Mouse (Mus musculus): ENCODE results near the gene Tubg2.

The Tubg2 gene

DNA sequence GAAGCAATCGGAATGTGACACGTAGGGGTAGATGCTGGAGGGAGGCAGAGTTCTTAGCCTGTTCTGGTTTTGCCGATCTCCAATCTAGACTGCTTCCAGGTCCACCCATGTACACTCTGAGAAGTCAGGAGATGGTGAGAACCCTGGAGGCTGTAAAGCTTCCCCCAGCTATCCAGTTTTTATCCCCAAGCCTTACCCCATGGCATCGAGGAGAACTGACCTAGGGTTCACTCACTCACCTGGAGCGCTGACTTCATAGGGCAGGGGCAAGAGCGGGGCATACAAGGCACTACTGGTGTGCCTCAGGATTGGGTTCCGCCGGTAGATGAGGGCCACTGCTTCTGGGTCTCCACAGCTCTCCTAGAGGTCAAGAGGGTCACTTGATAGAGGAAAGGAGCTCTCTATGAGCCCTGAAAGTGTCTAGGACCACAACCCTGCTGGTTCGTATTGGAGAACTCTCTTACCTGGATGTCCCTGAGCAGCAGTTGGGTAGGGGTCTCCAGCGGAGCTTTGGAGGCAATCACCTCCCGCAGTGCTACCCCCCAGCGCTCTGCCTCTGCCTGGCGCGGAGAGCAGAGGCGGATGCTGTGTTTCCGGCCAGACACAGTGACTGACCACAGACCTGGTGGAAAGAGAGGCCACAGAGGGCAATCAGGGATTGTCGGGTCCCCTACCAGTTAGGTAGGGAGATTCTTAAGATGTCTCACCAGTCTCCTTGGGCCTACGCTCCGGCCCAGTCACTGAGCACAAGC lies 11.7 kb downstream of the Tubg2 start:
- DNase-seq: no peak

DNA sequence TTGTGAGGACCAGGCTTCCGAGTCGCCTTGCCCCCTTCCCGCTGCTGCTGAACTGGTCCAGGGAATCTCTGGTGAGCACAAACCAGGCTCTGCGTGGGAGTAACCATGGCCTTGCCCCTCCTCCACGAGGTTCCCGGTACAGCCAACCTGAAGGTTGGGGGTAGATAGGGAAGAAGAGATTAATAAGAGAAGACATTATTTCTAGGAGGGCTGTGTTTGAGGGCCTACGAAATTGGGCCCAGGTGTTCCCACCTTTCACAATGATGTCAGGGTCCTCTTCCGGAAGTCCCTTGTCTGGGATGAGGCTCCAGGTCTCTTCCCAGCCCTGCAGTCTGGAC lies 12.2 kb downstream of the Tubg2 start:
- DNase-seq: no peak

DNA sequence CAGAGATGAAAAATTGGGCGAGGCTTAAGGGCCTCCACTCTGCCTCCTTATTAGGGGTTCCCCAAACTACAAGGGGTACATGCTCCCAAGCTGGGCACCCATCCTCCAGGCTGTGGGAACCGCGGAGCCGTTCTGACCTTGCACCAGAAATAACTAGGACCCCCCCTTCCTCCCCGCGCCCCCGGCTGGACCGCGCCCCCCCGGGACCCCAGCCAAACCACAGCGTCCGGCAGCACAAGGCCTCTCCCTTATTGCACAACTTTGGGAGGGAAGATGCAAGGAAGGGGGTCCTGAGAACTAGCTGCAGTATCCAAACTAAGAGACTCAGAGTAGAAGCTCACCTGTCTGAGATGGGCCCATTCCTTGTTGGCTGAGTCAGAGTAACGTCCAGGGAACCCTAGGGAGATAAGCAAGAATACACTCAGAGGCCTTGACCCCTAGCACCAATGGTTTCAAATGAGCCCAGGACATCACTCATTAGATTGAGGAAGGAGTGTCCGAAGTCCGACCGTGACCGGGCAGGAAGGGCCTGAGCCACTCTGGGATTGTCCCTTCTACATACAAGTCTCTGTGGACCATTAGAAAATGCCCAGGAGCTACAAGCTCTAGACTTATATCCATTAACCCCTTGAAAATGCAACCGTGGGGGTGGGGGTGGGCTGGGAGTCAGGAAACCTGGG lies 12.7 kb downstream of the Tubg2 start:
- DNase-seq: no peak

GRCm38 (mm10) chr11:101169301-101170107 lies 13.8 kb downstream of the Tubg2 start:
- no peak for DNase-seq

GRCm38 (mm10) chr11:101170354-101170810 lies 14.7 kb downstream of the Tubg2 start, which contains the start of gene Cntnap1:
TSS of gene Cntnap1 (plus strand) at chr11:101170523.
- DNase-seq: no peak

GRCm38 (mm10) chr11:101170811-101171610 lies 15.3 kb downstream of the Tubg2 start, which contains the start of gene Plekhh3:
TSS of gene Plekhh3 (minus strand) at chr11:101171351.
- peak; percentile 85 to 92 for DNase-seq

DNA sequence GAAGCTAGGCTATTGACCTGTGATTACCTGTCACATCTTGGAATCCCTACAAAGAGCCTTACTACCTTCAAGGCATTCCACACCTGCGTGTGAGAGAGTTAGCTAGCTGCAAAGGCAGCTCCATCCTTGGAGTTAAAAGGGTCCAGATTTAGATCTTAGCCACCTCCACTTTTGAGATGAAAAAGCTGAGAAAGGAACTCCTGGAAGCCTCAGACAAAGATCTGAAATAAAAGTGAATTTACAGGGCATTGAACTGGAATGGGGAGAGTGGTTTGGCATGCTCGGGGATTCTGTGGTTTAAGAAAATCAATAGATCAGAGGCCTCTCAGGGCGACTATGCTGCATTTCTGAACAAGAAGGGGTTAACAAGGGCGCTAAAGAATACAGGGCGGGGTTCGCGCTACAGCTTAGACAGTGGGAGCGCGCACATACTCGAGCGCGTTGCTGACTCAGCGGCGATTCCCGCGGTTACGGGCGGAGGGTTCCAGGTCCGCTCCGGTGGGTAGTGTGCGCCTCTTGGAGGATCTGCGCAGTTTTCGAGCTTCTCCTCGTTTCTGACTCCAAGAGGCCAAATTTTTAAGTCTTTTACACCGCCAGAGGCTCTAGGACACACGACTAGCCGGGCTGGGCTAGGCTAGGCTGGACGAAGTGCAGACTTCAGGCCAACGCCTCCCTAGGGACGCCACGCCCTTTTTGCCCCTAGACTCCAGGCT lies 16.2 kb downstream of the Tubg2 start:
- DNase-seq: no peak

DNA sequence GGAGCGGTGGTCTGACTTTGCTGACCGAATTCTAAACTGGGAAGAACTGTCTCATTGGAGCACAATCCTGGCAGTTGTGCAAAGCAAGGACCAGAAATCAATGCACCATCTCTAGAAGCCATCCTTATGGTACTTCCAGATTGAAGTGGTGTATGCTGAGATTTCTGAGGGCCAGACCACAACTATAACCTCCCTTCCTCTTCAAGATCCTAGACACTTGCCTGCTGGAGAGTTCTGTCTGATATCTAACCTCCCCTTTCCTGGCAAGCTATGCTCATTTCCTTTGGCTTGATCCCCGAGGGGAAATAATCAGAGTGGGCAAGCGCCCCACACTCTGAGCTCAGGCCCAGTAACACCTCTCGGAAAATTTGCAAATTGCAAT lies 16.7 kb downstream of the Tubg2 start:
- DNase-seq: no peak

DNA sequence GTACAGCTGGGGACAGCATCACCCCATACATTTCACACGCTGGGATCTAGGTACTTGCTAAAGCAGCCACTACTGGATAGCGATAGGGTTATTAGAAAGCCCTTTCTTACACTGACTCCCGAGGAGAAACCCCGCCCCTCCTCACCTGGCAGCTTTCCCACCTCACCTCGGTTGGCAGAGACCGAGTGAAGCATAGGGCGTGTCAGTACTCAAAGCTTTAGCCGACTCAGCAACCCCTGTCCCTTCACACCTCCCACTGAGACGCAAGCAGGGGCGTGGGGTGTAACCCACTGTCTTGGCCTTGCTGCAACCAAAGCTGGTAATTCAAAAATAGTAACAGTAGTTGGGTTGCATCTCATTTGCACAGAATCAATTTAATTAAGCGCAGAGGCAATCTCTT lies 17.4 kb downstream of the Tubg2 start:
- no peak for DNase-seq

GRCm38 (mm10) chr11:101173631-101174388 lies 18.1 kb downstream of the Tubg2 start:
- DNase-seq: peak; percentile 59 to 60

DNA sequence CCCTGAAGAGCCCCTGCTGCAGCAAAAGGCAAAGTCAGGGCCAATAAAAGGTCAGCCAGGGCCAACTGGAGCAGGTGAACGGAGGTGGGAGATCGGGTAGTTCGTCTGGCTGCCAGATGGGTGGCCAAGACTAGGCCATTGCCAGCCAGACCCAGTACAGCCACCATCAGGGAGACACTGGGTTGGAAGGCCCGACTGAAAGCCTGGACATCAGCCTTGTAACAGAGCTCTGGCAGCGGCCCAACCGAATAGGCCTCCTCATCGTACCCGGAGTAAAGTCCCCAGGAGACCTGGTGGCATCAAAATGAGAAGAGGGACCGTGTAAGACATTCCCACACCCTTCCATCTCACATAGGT lies 18.7 kb downstream of the Tubg2 start:
- no peak for DNase-seq

- no peak for DNase-seq
Measured at GRCm38 (mm10) chr11:101174851-101175628, 19.3 kb downstream of the Tubg2 start, which contains the start of gene Ccr10. TSS of gene Ccr10 (minus strand) at chr11:101175443.

DNA sequence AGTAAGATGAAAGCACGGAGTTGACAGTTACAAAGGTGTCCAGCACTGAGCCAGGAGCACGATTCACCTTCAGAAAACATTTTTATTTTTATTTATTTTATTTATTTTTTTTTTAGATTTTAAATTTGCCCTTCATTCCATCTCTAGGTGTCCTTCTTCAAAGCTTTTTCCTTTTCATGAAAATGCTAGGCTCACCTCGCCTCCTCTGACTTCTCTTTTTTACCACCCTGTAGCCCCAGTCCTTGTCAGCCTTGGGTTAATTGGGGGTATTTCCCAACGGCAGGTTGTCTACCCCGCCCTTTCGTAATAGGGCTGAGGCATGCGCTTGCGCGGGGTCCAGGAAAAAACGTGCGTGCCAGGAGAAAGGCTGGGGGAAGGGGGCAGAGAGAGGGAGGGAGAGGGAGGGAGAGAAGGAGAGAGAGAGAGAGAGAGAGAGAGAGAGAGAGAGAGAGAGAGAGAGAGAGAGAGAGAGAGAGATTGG lies 20.0 kb downstream of the Tubg2 start:
- DNase-seq: no peak

- no peak for DNase-seq
Measured at GRCm38 (mm10) chr11:101176117-101176691, 20.5 kb downstream of the Tubg2 start.

- peak; percentile 40 to 57 for DNase-seq
Measured at GRCm38 (mm10) chr11:101176933-101177773, 21.4 kb downstream of the Tubg2 start.

DNA sequence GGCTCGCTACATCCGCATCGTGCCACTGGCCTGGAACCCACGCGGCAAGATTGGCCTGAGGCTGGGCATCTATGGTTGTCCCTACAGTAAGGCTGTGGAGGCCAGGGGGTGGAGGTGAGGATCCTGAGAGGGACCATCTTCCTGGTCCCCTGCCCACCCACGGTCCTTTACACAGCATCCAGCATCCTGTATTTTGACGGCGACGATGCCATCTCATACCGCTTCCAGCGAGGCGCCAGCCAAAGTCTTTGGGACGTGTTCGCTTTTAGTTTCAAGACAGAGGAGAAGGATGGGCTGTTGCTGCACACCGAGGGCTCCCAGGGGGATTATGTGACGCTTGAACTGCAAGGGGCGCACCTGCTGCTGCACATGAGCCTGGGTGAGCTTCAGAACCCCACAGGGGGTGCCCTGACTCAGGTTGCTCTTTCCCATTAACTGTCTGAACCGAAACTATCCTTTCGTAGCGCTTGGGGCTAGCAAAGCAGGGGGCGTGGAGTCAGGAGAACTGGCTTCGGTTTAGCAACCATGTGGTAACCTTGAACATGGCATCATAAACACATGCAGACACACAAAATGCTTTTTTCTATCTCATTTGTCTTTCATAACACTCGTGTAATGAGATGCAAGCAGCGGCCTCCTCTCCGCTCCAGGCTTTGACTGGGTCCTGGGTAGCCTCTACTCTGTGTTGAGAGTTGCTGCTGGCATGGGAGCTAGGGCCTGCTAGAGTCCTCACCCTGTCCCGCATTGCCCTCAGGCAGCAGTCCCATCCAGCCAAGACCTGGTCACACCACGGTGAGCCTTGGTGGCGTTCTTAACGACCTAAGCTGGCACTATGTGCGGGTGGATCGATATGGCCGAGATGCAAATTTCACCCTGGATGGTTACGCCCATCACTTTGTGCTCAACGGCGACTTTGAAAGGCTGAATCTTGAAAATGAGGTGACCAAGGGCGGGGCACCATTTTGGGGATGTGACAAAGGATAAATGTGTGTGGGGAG lies 22.7 kb downstream of the Tubg2 start:
- no peak for DNase-seq

GRCm38 (mm10) chr11:101179306-101179705 lies 23.6 kb downstream of the Tubg2 start:
- no peak for DNase-seq
